Mouse (Mus musculus) forebrain, embryonic 12.5 days (tissue): ENCODE measurements around the gene Bloc1s2. TPM values are rescaled to one million over a fixed set of nuclear protein-coding genes. Genes with fewer than 3 reads are reported as not detected.
"Not testable (repeated sequence)": the region's sequence is repeated elsewhere in the genome, so short reads cannot be mapped to it uniquely, and the experiment has no call there.

Experiments
- ATAC-seq: fragments of 200-750 bp; cut with Nextera tagmentation; 2 replicates; pipeline ENCODE4 v1.8.0; 2017; ENCODE audit warnings: moderate TSS enrichment; ENCODE audit not compliant: low FRiP score
- H3K27ac ChIP-seq: fragments of 300-500 bp; sonication (generic); 2 replicates; pipeline ENCODE4 v1.5.1; 2016; ENCODE audit warnings: mild to moderate bottlenecking
- H3K27me3 ChIP-seq: fragments of 300-500 bp; sonication (generic); 2 replicates; pipeline ENCODE4 v1.6.1; 2016; ENCODE audit warnings: mild to moderate bottlenecking
- H3K36me3 ChIP-seq: fragments of 300-500 bp; sonication (generic); replicated peaks from 2 replicates; pipeline ENCODE4 v1.6.1; 2016; ENCODE audit warnings: mild to moderate bottlenecking
- H3K4me1 ChIP-seq: fragments of 300-500 bp; sonication (generic); 2 replicates; pipeline ENCODE4 v1.6.1; 2016
- H3K4me2 ChIP-seq: fragments of 300-500 bp; sonication (generic); 2 replicates; pipeline ENCODE4 v1.6.1; 2016; ENCODE audit warnings: mild to moderate bottlenecking, moderate library complexity
- H3K4me3 ChIP-seq: fragments of 300-500 bp; sonication (generic); replicated peaks from 2 replicates; pipeline ENCODE4 v1.5.1; 2016; ENCODE audit warnings: mild to moderate bottlenecking
- H3K9ac ChIP-seq: fragments of 300-500 bp; sonication (generic); 2 replicates; pipeline ENCODE4 v1.6.1; 2016; ENCODE audit warnings: mild to moderate bottlenecking
- H3K9me3 ChIP-seq: fragments of 300-500 bp; sonication (generic); 2 replicates; pipeline ENCODE4 v1.6.1; 2016
- WGBS: fragments of 180-500 bp; shearing (Covaris S2); methylation state at CpG from one replicate; pipeline ENCODE4 v1.1.7; 2016; 5-methylcytosine and 5-hydroxymethylcytosine counted together
- polyA plus RNA-seq: library from polyadenylated mRNA; unstranded; fragments of >200 nt; fragmentation: Nextera tagmentation; extraction: Ambion mirVana; gene quantifications from 2 replicates; pipeline ENCODE4 v1.2.1, GENCODE M21; 2016

The Bloc1s2 gene
- polyA plus RNA-seq, 1 experiment from 2014 or later = 123 TPM

DNA sequence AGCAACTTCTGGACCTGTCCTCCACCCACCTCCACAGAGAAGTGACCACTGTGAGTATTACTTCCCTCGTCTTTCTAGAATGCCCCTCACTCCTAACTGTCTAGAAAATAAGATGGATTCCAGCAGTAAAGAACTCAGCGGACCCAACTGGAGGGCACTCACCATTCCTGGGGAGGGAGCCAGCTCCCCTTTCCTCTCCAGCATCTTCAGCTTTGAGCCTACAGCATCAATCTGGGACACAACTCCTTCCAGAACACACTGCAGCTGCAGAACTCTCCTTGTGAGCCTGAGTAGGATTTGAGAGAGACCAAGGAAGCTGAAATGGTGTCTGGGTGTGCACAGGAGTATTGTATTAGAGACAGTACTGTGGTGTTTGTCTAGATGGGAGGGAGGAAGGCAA is 2.7 kb upstream of the Bloc1s2 start:
- Histone ChIP-seq H3K9me3 (no peaks in the 10 kb centered on the region), H3K4me1 (peaks cover 12% of the 10 kb centered on the region), H3K4me3 (no peak overlapping the region), H3K9ac (no peak overlapping the region), H3K27me3 (peaks cover 28% of the 10 kb centered on the region), H3K36me3 (peaks cover 7% of the 10 kb centered on the region), H3K27ac (no peak overlapping the region), H3K4me2 (no peak overlapping the region)
- no peak for ATAC-seq
- WGBS = 61% methylated on average over 2 of the region's 2 CpGs

DNA sequence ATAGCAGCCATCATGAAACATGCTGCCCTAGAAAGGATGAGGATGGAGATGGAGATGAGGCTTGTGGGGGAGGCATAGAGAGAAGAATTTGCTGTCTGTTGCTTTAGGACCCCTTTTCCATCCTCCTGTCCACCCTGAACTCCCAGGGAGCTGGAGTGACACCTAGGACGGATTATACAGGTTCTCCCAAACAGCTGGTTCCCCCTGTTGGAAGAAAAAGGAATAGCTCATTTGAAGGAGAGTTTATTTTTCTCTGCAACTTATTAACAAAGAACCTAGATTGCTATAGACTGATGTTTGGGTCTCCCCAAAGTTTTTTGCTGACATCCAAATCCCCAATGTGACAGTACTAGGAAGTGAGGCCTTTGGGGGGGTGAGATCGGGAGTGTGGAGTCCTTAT is 2.1 kb upstream of the Bloc1s2 start:
- peaks cover 26% of the 10 kb centered on the region for H3K27me3 ChIP-seq
- no peak overlapping the region for H3K27ac ChIP-seq
- H3K9ac ChIP-seq = no peak overlapping the region
- ATAC-seq = no peak
- H3K9me3 ChIP-seq = no peaks in the 10 kb centered on the region
- peaks cover 12% of the 10 kb centered on the region for H3K4me1 ChIP-seq
- 34% methylated on average over 2 of the region's 2 CpGs for WGBS
- no peak overlapping the region for H3K4me2 ChIP-seq
- peaks cover 12% of the 10 kb centered on the region for H3K36me3 ChIP-seq
- no peak overlapping the region for H3K4me3 ChIP-seq

GRCm38 (mm10) chr19:44146951-44147350 is 705 bp upstream of the Bloc1s2 start:
- H3K4me2 ChIP-seq = no peak overlapping the region

GRCm38 (mm10) chr19:44146568-44146879 is 278 bp upstream of the Bloc1s2 start:
- ATAC-seq = no peak
- 66% methylated on average over 9 of the region's 9 CpGs for WGBS

More at GRCm38 (mm10) chr19:44146951-44147350, 705 bp upstream of the Bloc1s2 start:
- H3K4me3 ChIP-seq = no peak overlapping the region
- H3K36me3 ChIP-seq = peaks cover 24% of the 10 kb centered on the region
- peaks cover 22% of the 10 kb centered on the region for H3K27me3 ChIP-seq
- no peak overlapping the region for H3K9ac ChIP-seq
- peaks cover 12% of the 10 kb centered on the region for H3K4me1 ChIP-seq
- no peak overlapping the region for H3K27ac ChIP-seq
- 94% methylated on average over 8 of the region's 8 CpGs for WGBS
- no peak for ATAC-seq
- no peaks in the 10 kb centered on the region for H3K9me3 ChIP-seq

DNA sequence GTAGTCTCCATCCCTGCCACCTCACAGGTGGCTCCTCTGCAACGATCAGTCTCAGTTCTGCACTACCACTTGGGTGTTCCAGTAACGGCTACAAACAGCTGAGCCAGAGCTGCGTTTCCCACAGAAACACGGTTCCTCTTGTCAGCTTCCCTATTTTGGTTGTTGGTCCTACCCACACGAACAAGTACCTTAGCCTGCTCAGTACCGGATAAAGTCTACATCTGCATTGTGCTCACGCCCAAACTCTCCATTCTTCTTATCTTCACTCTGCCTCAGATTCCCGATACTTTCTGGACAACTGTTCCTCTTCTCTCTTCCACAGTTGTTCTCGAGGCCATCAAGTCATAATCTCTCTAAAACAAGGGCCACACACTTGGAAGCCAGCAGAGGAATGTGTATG is 1.9 kb downstream of the Bloc1s2 start:
- no peak overlapping the region for H3K4me2 ChIP-seq
- H3K9me3 ChIP-seq = no peaks in the 10 kb centered on the region
- H3K27ac ChIP-seq = no peak overlapping the region
- WGBS = 93% methylated on average over 9 of the region's 9 CpGs
- H3K27me3 ChIP-seq = peaks cover 11% of the 10 kb centered on the region; the same call in 1 of the 2 replicates
- H3K4me1 ChIP-seq = peaks cover 12% of the 10 kb centered on the region
- no peak overlapping the region for H3K9ac ChIP-seq
- peaks cover 45% of the 10 kb centered on the region for H3K36me3 ChIP-seq
- ATAC-seq = no peak
- H3K4me3 ChIP-seq = no peak overlapping the region

More at GRCm38 (mm10) chr19:44146568-44146879, 278 bp upstream of the Bloc1s2 start:
- Histone ChIP-seq H3K27ac (no peak overlapping the region), H3K9ac (no peak overlapping the region), H3K36me3 (peaks cover 28% of the 10 kb centered on the region), H3K4me1 (peaks cover 12% of the 10 kb centered on the region), H3K4me2 (peak overlapping the region; percentile 84), H3K9me3 (no peaks in the 10 kb centered on the region), H3K4me3 (peak overlapping the region; percentile 76), H3K27me3 (peaks cover 22% of the 10 kb centered on the region)

- peak overlapping the region; percentile 57 for H3K4me2 ChIP-seq
- H3K9ac ChIP-seq = peak overlapping the region; percentile 40; the same call in 1 of the 2 replicates
- no peaks in the 10 kb centered on the region for H3K27me3 ChIP-seq
- H3K27ac ChIP-seq = peak overlapping the region; percentile 25; the same call in 1 of the 2 replicates
- peak; percentile 31; the same call in 1 of the 2 replicates for ATAC-seq
- 29% methylated on average over 7 of the region's 7 CpGs for WGBS
- peak overlapping the region; percentile 77 for H3K4me3 ChIP-seq
- H3K9me3 ChIP-seq = no peaks in the 10 kb centered on the region
- H3K4me1 ChIP-seq = peaks cover 9% of the 10 kb centered on the region
- peaks cover 37% of the 10 kb centered on the region for H3K36me3 ChIP-seq
Measured at GRCm38 (mm10) chr19:44135960-44136485, 10.2 kb downstream of the Bloc1s2 start.

DNA sequence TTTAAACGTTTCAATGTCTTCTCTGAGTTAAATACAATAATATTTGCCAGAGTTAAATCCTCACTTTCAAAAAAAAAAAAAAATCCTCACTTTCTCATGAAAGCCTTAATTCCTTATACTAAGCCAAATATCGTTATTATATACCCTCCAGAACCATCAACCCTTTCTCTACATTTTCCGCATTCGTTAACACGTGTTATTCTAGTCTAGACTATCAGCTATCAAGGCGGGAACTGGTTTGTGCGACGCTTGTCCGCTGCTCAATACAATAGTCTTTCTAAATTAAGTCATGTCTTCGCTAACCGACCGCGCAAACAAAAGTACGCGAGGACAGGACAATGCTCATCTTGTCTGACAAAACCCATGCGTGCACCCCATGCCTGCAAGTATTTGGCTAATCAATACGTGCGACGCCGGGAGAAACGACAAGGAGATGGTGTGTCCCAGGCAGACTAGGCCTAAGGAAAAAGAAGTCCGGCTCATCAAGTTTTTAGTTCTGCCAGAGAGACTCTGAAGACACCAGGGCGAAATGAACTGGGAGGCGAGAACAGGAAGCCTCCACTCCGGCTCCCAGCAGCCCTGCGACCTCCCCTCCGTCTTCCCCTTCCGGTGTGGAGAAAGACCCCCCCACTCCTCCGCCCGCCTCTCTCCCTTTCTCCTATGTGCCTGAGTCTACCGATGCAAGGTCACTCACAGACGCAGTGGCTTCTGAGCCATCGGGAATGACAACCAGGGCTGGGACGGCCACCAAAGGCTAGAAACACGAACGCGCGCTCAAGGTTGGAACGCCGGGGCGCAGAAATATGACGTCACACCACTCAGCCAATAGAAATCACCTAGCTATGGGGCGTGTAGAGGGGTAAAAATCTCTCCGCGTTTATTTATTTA is 10.9 kb downstream of the Bloc1s2 start, which contains the start of gene Cwf19l1:
Cwf19l1 (minus strand) TSS at position 805 of the 888 bp plus-strand sequence.
- WGBS = under 1% methylated on average over 45 of the region's 45 CpGs

DNA sequence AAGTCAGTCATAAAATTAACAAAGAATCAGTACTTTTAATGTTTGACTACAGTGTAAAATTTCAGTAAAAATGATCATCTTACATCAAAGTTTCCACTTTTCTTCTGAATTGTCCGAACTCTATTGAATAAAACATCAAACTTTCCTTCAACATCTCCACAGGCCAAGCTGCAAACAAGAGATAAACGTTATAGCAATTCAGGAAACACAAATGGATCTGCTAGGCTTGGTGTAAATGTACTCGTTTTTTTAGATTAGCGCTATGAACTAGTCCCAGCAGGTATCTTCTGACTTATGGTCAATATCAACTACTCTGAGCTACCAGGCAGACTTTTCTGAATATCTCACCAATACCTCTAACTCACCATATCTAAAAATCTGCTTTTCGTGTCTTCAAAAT is 13.3 kb downstream of the Bloc1s2 start:
- H3K4me1 ChIP-seq = peaks cover 9% of the 10 kb centered on the region
- H3K9ac ChIP-seq = no peak overlapping the region
- 88% methylated on average over 5 of the region's 5 CpGs for WGBS
- H3K27me3 ChIP-seq = no peaks in the 10 kb centered on the region
- no peak overlapping the region for H3K4me3 ChIP-seq
- no peak for ATAC-seq
- H3K4me2 ChIP-seq = no peak overlapping the region
- H3K36me3 ChIP-seq = peaks cover 44% of the 10 kb centered on the region
- no peak overlapping the region for H3K27ac ChIP-seq
- no peaks in the 10 kb centered on the region for H3K9me3 ChIP-seq

More for the DNA sequence above, 10.9 kb downstream of the Bloc1s2 start, which contains the start of gene Cwf19l1:
- Histone ChIP-seq H3K9me3 (no peaks in the 10 kb centered on the region), H3K4me2 (peak within 1 kb of the TSS; percentile 75), H3K36me3 (peaks cover 40% of the 10 kb centered on the region), H3K27me3 (no peaks in the 10 kb centered on the region), H3K4me1 (peaks cover 9% of the 10 kb centered on the region), H3K27ac (peak within 1 kb of the TSS; percentile 95), H3K4me3 (peak within 1 kb of the TSS; percentile 77), H3K9ac (peak within 1 kb of the TSS; percentile 71)
- ATAC-seq = peak; percentile 93

DNA sequence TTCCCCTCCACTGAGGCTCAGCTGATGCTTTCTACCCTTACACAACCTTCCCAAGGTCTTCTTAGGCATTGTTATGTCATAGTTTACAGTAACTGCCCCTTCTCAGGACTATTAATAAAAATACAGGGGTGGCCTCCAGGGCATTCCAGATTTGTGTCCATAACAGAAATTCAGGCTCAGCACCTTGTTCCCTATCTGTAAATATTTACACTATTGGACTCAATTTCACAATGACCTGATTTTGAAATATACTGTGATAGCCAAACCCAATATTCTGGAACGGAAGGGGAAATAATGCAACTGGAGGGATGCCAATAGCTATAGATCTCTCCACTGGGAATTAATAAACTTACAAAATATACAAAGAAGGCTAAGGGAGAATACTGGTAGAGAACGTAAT is 17.7 kb downstream of the Bloc1s2 start:
- Histone ChIP-seq H3K4me3 (no peak overlapping the region), H3K9ac (no peak overlapping the region), H3K4me1 (no peaks in the 10 kb centered on the region), H3K36me3 (peaks cover 83% of the 10 kb centered on the region), H3K27ac (no peak overlapping the region), H3K27me3 (no peaks in the 10 kb centered on the region), H3K9me3 (no peaks in the 10 kb centered on the region), H3K4me2 (no peak overlapping the region)
- 99% methylated on average over 2 of the region's 2 CpGs for WGBS
- ATAC-seq = no peak

GRCm38 (mm10) chr19:44127729-44128497 is 18.3 kb downstream of the Bloc1s2 start:
- Histone ChIP-seq H3K4me2 (no peak overlapping the region), H3K9ac (no peak overlapping the region), H3K27me3 (no peaks in the 10 kb centered on the region), H3K4me3 (no peak overlapping the region), H3K36me3 (peaks cover 89% of the 10 kb centered on the region), H3K4me1 (no peaks in the 10 kb centered on the region), H3K27ac (no peak overlapping the region), H3K9me3 (no peaks in the 10 kb centered on the region)
- 94% methylated on average over 10 of the region's 10 CpGs for WGBS
- no peak for ATAC-seq

GRCm38 (mm10) chr19:44121137-44121536 is 25.1 kb downstream of the Bloc1s2 start:
- Histone ChIP-seq H3K4me1 (no peaks in the 10 kb centered on the region), H3K9ac (no peak overlapping the region), H3K27me3 (no peaks in the 10 kb centered on the region), H3K36me3 (peaks cover 80% of the 10 kb centered on the region), H3K4me3 (no peak overlapping the region), H3K9me3 (no peaks in the 10 kb centered on the region), H3K27ac (no peak overlapping the region), H3K4me2 (no peak overlapping the region)
- WGBS = 90% methylated on average over 7 of the region's 7 CpGs
- ATAC-seq = no peak

DNA sequence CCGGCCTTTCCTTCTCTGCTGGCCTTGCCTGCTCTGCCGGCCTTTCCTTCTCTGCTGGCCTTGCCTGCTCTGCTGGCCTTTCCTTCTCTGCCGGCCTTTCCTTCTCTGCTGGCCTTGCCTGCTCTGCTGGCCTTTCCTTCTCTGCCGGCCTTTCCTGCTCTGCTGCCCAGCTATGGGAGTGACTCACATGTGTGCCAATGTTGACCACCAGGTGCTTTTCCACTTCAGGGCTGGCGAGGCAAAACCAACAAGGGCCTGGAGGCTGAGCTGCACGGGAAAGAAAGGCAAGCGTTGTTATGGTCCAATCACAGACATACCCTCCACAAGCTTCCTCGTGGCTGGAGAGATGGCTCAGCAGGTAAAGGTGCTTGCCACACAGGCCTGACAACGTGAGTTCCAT is 25.6 kb downstream of the Bloc1s2 start:
- H3K4me2 ChIP-seq, H3K27me3 ChIP-seq, ATAC-seq, H3K27ac ChIP-seq, H3K9ac ChIP-seq, H3K9me3 ChIP-seq, H3K4me3 ChIP-seq, H3K4me1 ChIP-seq: not testable (repeated sequence)
- peaks cover 81% of the 10 kb centered on the region for H3K36me3 ChIP-seq
- WGBS = 91% methylated on average over 9 of the region's 9 CpGs
